Mouse (Mus musculus): ENCODE data around the gene Lpar2.

GRCm38 (mm10) chr8:69805086-69805485 lies 17.1 kb upstream of the Lpar2 start:
- TF ChIP-seq POLR2A (IDR thresholded peaks at IDR 0.05; ENCODE audit: low read depth, low read length) (no peak), MYC (IDR thresholded peaks at IDR 0.05; ENCODE audit: low read depth, low read length) (no peak), CTCF (conservative IDR thresholded peaks at IDR 0.05 in 1 of 2, IDR thresholded peaks at IDR 0.05 in 1 of 2; ENCODE audit: low read depth in 2 of 2, low read length in 2 of 2) (no peak), TCF12 (IDR thresholded peaks at IDR 0.05; ENCODE audit: low read depth, low read length) (no peak), JUN (IDR thresholded peaks at IDR 0.05; ENCODE audit: insufficient read depth, low read depth, low read length) (no peak), ZMIZ1 (IDR thresholded peaks at IDR 0.05; ENCODE audit: low read depth, low read length) (no peak)
